Mouse (Mus musculus) thymus, adult 2 months (tissue): ENCODE measurements around the gene Orm3.

Experiments
- CTCF ChIP-seq: fragments of 200-500 bp; IDR thresholded peaks from 2 replicates; pipeline ENCODE4 v1.5.1; 2012; ENCODE audit warnings: mild to moderate bottlenecking, control low read depth, low read length, moderate library complexity, borderline replicate concordance; ENCODE audit not compliant: control insufficient read depth, poor library complexity, insufficient read depth; ENCODE audit errors: extremely low read depth
- POLR2A ChIP-seq: fragments of 200-500 bp; IDR thresholded peaks from 2 replicates; pipeline ENCODE4 v1.6.1; 2012; ENCODE audit warnings: mild to moderate bottlenecking, low read length, control low read depth, moderate library complexity; ENCODE audit not compliant: control insufficient read depth, poor library complexity, insufficient read depth; ENCODE audit errors: extremely low read depth

- TF ChIP-seq CTCF (no peak), POLR2A (no peak)
Observed at GRCm38 (mm10) chr4:63399691-63400270, 43.8 kb downstream of the Orm3 start.
